ENCODE assay signal across 7 mouse cellular contexts in genomic region chr11:21571700-21572381, GRCm38 (mm10). TPM values are rescaled to one million over a fixed set of nuclear protein-coding genes. Genes with fewer than 3 reads are reported as not detected.
DNase-seq lines count a peak whose midpoint lies in the region; ATAC-seq lines count a peak whose summit lies in the region.

Gene Wdpcp (plus strand): TSS chr11:21572235.
Gene Mdh1 (minus strand): TSS chr11:21572367.

- H3K36me3 ChIP-seq in embryonic facial prominence, embryonic 12.5 days: no peaks in the 10 kb centered on the region
- H3K36me3 ChIP-seq in limb, embryonic 11.5 days (ENCODE audit: control insufficient read depth, insufficient read depth, low read length): no peaks in the 10 kb centered on the region
- no peaks in the 10 kb centered on the region for H3K36me3 ChIP-seq in midbrain, embryonic 14.5 days (ENCODE audit: control insufficient read depth, insufficient read depth, low read length)

- peak; percentile 88 for DNase-seq in adrenal gland, postnatal 25 days
- DNase-seq in heart, adult 11 months: peak; percentile 100
- peak; percentile 94 for DNase-seq in kidney, adult 18-20 months
- peak; percentile 95 for DNase-seq in limb, embryonic 11.5 days (ENCODE audit: low spot score)
- DNase-seq in midbrain, embryonic 14.5 days: peak; percentile 98
- peak; percentile 88 to 91 for DNase-seq in spleen, adult 18-20 months

- peak within 1 kb of the TSS; percentile 74 for H3K4me2 ChIP-seq in embryonic facial prominence, embryonic 12.5 days (replicated peaks)
- H3K4me2 ChIP-seq in limb, embryonic 11.5 days (ENCODE audit: low read depth, severe bottlenecking): peak within 1 kb of the TSS; percentile 85
- H3K4me2 ChIP-seq in midbrain, embryonic 14.5 days (ENCODE audit: low read length): peak within 1 kb of the TSS; percentile 78

- peak within 1 kb of the TSS; percentile 68 for H3K27ac ChIP-seq in embryonic facial prominence, embryonic 12.5 days
- H3K27ac ChIP-seq in limb, embryonic 11.5 days (replicated peaks; ENCODE audit: low read depth, low read length): no peak within 1 kb of the TSS
- peak within 1 kb of the TSS; percentile 81 for H3K27ac ChIP-seq in midbrain, embryonic 14.5 days (replicated peaks; ENCODE audit: low read depth, low read length)

- peaks cover 12% of the 10 kb centered on the region for H3K4me1 ChIP-seq in embryonic facial prominence, embryonic 12.5 days
- H3K4me1 ChIP-seq in limb, embryonic 11.5 days (ENCODE audit: control insufficient read depth, insufficient read depth, low read length): peaks cover 4% of the 10 kb centered on the region; the same call in 1 of the 2 replicates
- H3K4me1 ChIP-seq in midbrain, embryonic 14.5 days (ENCODE audit: control insufficient read depth, insufficient read depth, low read length): peaks cover 13% of the 10 kb centered on the region

- H3K9ac ChIP-seq in embryonic facial prominence, embryonic 12.5 days: peak within 1 kb of the TSS; percentile 72
- H3K9ac ChIP-seq in limb, embryonic 11.5 days (ENCODE audit: low read length): peak within 1 kb of the TSS; percentile 72
- peak within 1 kb of the TSS; percentile 70 for H3K9ac ChIP-seq in midbrain, embryonic 14.5 days (replicated peaks; ENCODE audit: low read length)

- no peaks in the 10 kb centered on the region for H3K27me3 ChIP-seq in embryonic facial prominence, embryonic 12.5 days
- no peaks in the 10 kb centered on the region for H3K27me3 ChIP-seq in limb, embryonic 11.5 days (ENCODE audit: control insufficient read depth, insufficient read depth, low read length)
- H3K27me3 ChIP-seq in midbrain, embryonic 14.5 days (ENCODE audit: control insufficient read depth, insufficient read depth, low read length): no peaks in the 10 kb centered on the region

- ATAC-seq in embryonic facial prominence, embryonic 12.5 days (ENCODE audit: insufficient number of reproducible peaks, insufficient read depth, low FRiP score, low TSS enrichment): peak; percentile 100
- peak; percentile 100 for ATAC-seq in limb, embryonic 11.5 days (ENCODE audit: insufficient number of reproducible peaks, low FRiP score, low TSS enrichment, low read depth)
- ATAC-seq in midbrain, embryonic 14.5 days (ENCODE audit: low FRiP score, low TSS enrichment): peak; percentile 99

- H3K9me3 ChIP-seq in embryonic facial prominence, embryonic 12.5 days: no peaks in the 10 kb centered on the region
- H3K9me3 ChIP-seq in limb, embryonic 11.5 days (ENCODE audit: control insufficient read depth, low read length): no peaks in the 10 kb centered on the region
- H3K9me3 ChIP-seq in midbrain, embryonic 14.5 days (ENCODE audit: control insufficient read depth, low read length): no peaks in the 10 kb centered on the region

- H3K4me3 ChIP-seq in embryonic facial prominence, embryonic 12.5 days: peak within 1 kb of the TSS; percentile 82
- H3K4me3 ChIP-seq in limb, embryonic 11.5 days (ENCODE audit: low read depth, low read length): peak within 1 kb of the TSS; percentile 72
- peak within 1 kb of the TSS; percentile 67 for H3K4me3 ChIP-seq in midbrain, embryonic 14.5 days (replicated peaks; ENCODE audit: low read depth, low read length)

- under 1% methylated on average over 42 of the region's 42 CpGs for WGBS in embryonic facial prominence, embryonic 12.5 days
- under 1% methylated on average over 42 of the region's 42 CpGs for WGBS in limb, embryonic 11.5 days
- under 1% methylated on average over 42 of the region's 42 CpGs for WGBS in midbrain, embryonic 14.5 days

RNA-seq across cellular contexts. Expression of gene Wdpcp, which starts in this region (rescaled TPM):
- 10.3 and 12.5 TPM in 2 replicates for total RNA-seq in adrenal gland, postnatal 25 days (2021)
- polyA plus RNA-seq in embryonic facial prominence, embryonic 12.5 days (2016; fragmentation: Nextera tagmentation; extraction: Ambion mirVana): 12.9 and 13.5 TPM in 2 replicates
- polyA plus RNA-seq in limb, embryonic 11.5 days (2014; fragmentation: Nextera tagmentation; extraction: Ambion mirVana): 7.5 and 10.2 TPM in 2 replicates
- 7.2 and 12.4 TPM in 2 replicates for polyA plus RNA-seq in midbrain, embryonic 14.5 days (2014; fragmentation: Nextera tagmentation; extraction: Ambion mirVana)

RNA-seq across cellular contexts. Expression of gene Mdh1, which starts in this region (rescaled TPM):
- total RNA-seq in adrenal gland, postnatal 25 days (2021): 556 and 600 TPM in 2 replicates
- 371 and 388 TPM in 2 replicates for polyA plus RNA-seq in embryonic facial prominence, embryonic 12.5 days (2016; fragmentation: Nextera tagmentation; extraction: Ambion mirVana)
- 415 and 427 TPM in 2 replicates for polyA plus RNA-seq in limb, embryonic 11.5 days (2014; fragmentation: Nextera tagmentation; extraction: Ambion mirVana)
- 551 and 578 TPM in 2 replicates for polyA plus RNA-seq in midbrain, embryonic 14.5 days (2014; fragmentation: Nextera tagmentation; extraction: Ambion mirVana)
